Mouse (Mus musculus) neural tube, embryonic 11.5 days (tissue): ENCODE measurements at regions not wholly inside any gene's neighbourhood (a gene's known extent, or its start where the extent isn't known, plus 50 kb on each side); places are given as distances from the start of the nearest gene placed in this dataset.

ENCODE experiments used
- ATAC-seq: fragments of 200-750 bp; cut with Nextera tagmentation; 2 replicates; pipeline ENCODE4 v1.8.0; 2017; ENCODE audit warnings: moderate number of reproducible peaks, mild to moderate bottlenecking, moderate TSS enrichment, moderate library complexity; ENCODE audit not compliant: insufficient read depth, low FRiP score, low TSS enrichment
- DNase-seq: peaks from one replicate; pipeline ENCODE4 v3.0.0-alpha.2; 2015; ENCODE audit warnings: low spot score
- H3K27ac ChIP-seq: fragments of 300-500 bp; sonication (generic); 2 replicates; pipeline ENCODE4 v1.5.1; 2014; ENCODE audit warnings: low read depth, mild to moderate bottlenecking, low read length
- H3K27me3 ChIP-seq: fragments of 300-500 bp; sonication (generic); 2 replicates; pipeline ENCODE4 v1.6.1; 2014; ENCODE audit warnings: mild to moderate bottlenecking, low read length, mixed read lengths; ENCODE audit not compliant: control insufficient read depth, insufficient read depth
- H3K36me3 ChIP-seq: fragments of 300-500 bp; sonication (generic); 2 replicates; pipeline ENCODE4 v1.6.1; 2014; ENCODE audit warnings: mild to moderate bottlenecking, low read length, moderate library complexity, mixed read lengths; ENCODE audit not compliant: control insufficient read depth, insufficient read depth
- H3K4me1 ChIP-seq: fragments of 300-500 bp; sonication (generic); 2 replicates; pipeline ENCODE4 v1.6.1; 2014; ENCODE audit warnings: low read length, mixed read lengths; ENCODE audit not compliant: control insufficient read depth, insufficient read depth
- H3K4me2 ChIP-seq: fragments of 300-500 bp; sonication (generic); 2 replicates; pipeline ENCODE4 v1.6.1; 2014; ENCODE audit warnings: low read depth, mild to moderate bottlenecking, moderate library complexity
- H3K4me3 ChIP-seq: fragments of 300-500 bp; sonication (generic); 2 replicates; pipeline ENCODE4 v1.5.1; 2014; ENCODE audit warnings: low read depth, low read length
- H3K9ac ChIP-seq: fragments of 300-500 bp; sonication (generic); 2 replicates; pipeline ENCODE4 v1.6.1; 2014; ENCODE audit warnings: mild to moderate bottlenecking, low read length
- H3K9me3 ChIP-seq: fragments of 300-500 bp; sonication (generic); 2 replicates; pipeline ENCODE4 v1.6.1; 2016; ENCODE audit warnings: low read length; ENCODE audit not compliant: control insufficient read depth
- WGBS: fragments of 180-500 bp; shearing (Covaris S2); extraction: QIAGEN DNeasy Blood & Tissue Kit; methylation state at CpG from one replicate; pipeline ENCODE4 v1.1.7; 2014; 5-methylcytosine and 5-hydroxymethylcytosine counted together

DNA sequence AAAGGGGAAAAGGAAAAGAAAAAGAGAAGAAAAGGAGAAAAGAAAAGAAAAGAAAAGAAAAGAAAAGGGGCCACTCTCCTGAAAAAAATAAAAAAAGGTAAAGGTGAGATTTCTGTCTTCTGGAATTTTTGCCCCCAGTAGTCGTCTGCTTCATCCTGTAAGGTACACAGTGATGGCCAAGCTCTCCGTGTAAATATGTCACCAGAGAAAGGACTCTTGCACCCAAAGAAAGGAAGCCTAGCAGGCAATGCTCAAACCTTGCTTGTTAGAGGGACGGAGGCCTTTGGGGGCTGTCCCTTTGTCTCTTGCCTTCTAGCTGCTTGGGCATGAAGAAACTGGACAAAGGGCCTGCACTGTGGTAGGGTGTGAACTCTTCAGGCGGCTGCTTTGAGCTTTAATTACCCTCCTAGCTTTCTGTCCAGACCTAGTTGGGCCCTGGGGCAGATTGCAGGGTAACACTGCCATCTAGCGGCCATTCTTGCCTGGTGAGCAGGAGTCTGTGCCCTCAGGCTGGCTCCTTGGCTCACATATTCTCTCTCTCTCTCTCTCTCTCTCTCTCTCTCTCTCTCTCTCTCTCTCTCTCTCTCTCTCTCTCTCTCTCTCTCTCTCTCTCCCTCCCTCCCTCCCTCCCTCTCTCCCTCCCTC is 367.7 kb upstream of the Vrk2 start:
- Histone ChIP-seq H3K27ac (no peak overlapping the region), H3K27me3 (no peaks in the 10 kb centered on the region), H3K9me3 (no peaks in the 10 kb centered on the region), H3K4me1 (no peaks in the 10 kb centered on the region), H3K9ac (peak overlapping the region; percentile 38), H3K4me3 (no peak overlapping the region), H3K4me2 (no peak overlapping the region), H3K36me3 (no peaks in the 10 kb centered on the region)
- ATAC-seq (peak; percentile 98), DNase-seq (peak; percentile 92)
- 3% methylated on average over 5 of the region's 5 CpGs for WGBS

GRCm38 (mm10) chr11:26956153-26956552 is 362.4 kb upstream of the Vrk2 start:
- no peak overlapping the region for H3K9ac ChIP-seq
- DNase-seq (no peak), ATAC-seq (no peak)
- no peak overlapping the region for H3K4me3 ChIP-seq
- WGBS, result 78% methylated on average over 3 of the region's 3 CpGs
- H3K4me2 ChIP-seq, result no peak overlapping the region
- H3K4me1 ChIP-seq, result no peaks in the 10 kb centered on the region
- no peaks in the 10 kb centered on the region for H3K9me3 ChIP-seq
- H3K36me3 ChIP-seq, result no peaks in the 10 kb centered on the region
- H3K27me3 ChIP-seq, result no peaks in the 10 kb centered on the region
- no peak overlapping the region for H3K27ac ChIP-seq

DNA sequence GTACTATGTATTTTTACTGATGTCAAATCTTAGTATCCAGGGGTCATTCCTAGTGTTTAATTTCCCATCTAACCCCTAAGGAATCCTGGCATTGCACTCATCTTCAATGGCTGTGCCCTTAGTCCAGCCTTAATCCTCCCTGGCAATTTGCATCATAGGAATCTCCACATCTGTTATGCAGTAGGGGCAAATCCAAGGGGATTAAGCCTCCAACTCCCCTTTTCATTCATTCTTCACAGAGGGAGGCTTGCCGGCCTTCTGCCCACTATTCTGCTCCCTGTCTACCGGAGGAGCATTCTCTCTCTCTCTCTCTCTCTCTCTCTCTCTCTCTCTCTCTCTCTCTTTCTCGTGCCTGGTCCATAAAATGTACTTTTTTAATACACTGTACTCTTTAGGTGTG is 338.0 kb upstream of the Vrk2 start:
- Histone ChIP-seq H3K4me2 (no peak overlapping the region), H3K9me3 (no peaks in the 10 kb centered on the region), H3K4me1 (no peaks in the 10 kb centered on the region), H3K4me3 (no peak overlapping the region), H3K36me3 (no peaks in the 10 kb centered on the region), H3K27ac (no peak overlapping the region), H3K9ac (no peak overlapping the region), H3K27me3 (no peaks in the 10 kb centered on the region)
- WGBS, result 46% methylated on average over 3 of the region's 3 CpGs
- DNase-seq (no peak), ATAC-seq (no peak)

GRCm38 (mm10) chr11:26907099-26907498 is 313.3 kb upstream of the Vrk2 start:
- 82% methylated on average over 3 of the region's 3 CpGs for WGBS
- no peaks in the 10 kb centered on the region for H3K9me3 ChIP-seq
- H3K4me3 ChIP-seq, result no peak overlapping the region
- no peak overlapping the region for H3K9ac ChIP-seq
- no peak overlapping the region for H3K4me2 ChIP-seq
- no peaks in the 10 kb centered on the region for H3K36me3 ChIP-seq
- no peak for DNase-seq
- no peaks in the 10 kb centered on the region for H3K4me1 ChIP-seq
- no peak overlapping the region for H3K27ac ChIP-seq
- no peaks in the 10 kb centered on the region for H3K27me3 ChIP-seq
- no peak for ATAC-seq

GRCm38 (mm10) chr11:26881635-26882034 is 287.8 kb upstream of the Vrk2 start:
- Histone ChIP-seq H3K27me3 (no peaks in the 10 kb centered on the region), H3K4me3 (no peak overlapping the region), H3K36me3 (no peaks in the 10 kb centered on the region), H3K9ac (no peak overlapping the region), H3K9me3 (no peaks in the 10 kb centered on the region), H3K27ac (no peak overlapping the region), H3K4me2 (no peak overlapping the region), H3K4me1 (no peaks in the 10 kb centered on the region)
- no peak for DNase-seq
- no peak for ATAC-seq
- 56% methylated on average over 6 of the region's 6 CpGs for WGBS
